Mouse (Mus musculus) limb, embryonic 14.5 days (tissue): ENCODE results near the gene Aftph. TPM values are rescaled to one million over a fixed set of nuclear protein-coding genes. Genes with fewer than 3 reads are reported as not detected.
A peak's percentile ranks its signal among the peaks of the same experiment; 100 is the strongest.

ENCODE experiments used
- ATAC-seq: fragments of 200-750 bp; cut with Nextera tagmentation; 2 replicates; pipeline ENCODE4 v1.8.0; 2017; ENCODE audit warnings: low read depth, moderate number of reproducible peaks, moderate TSS enrichment; ENCODE audit not compliant: low FRiP score
- DNase-seq: peaks from one replicate; pipeline ENCODE4 v3.0.0-alpha.2; 2015; ENCODE audit warnings: low spot score
- H3K27ac ChIP-seq: fragments of 300-500 bp; sonication (generic); replicated peaks from 2 replicates; pipeline ENCODE4 v1.5.1; 2014; ENCODE audit warnings: low read depth, mild to moderate bottlenecking, low read length, moderate library complexity, mixed read lengths
- H3K27me3 ChIP-seq: fragments of 300-500 bp; sonication (generic); 2 replicates; pipeline ENCODE4 v1.6.1; 2014; ENCODE audit warnings: low read length, mixed read lengths; ENCODE audit not compliant: control insufficient read depth, insufficient read depth
- H3K36me3 ChIP-seq: fragments of 300-500 bp; sonication (generic); 2 replicates; pipeline ENCODE4 v1.6.1; 2014; ENCODE audit warnings: mild to moderate bottlenecking, low read length, moderate library complexity, mixed read lengths; ENCODE audit not compliant: control insufficient read depth, insufficient read depth
- H3K4me1 ChIP-seq: fragments of 300-500 bp; sonication (generic); 2 replicates; pipeline ENCODE4 v1.6.1; 2014; ENCODE audit warnings: antibody characterized with exemption, low read length, mixed read lengths; ENCODE audit not compliant: control insufficient read depth, insufficient read depth
- H3K4me2 ChIP-seq: fragments of 300-500 bp; sonication (generic); replicated peaks from 2 replicates; pipeline ENCODE4 v1.6.1; 2014; ENCODE audit warnings: low read depth, mild to moderate bottlenecking, low read length, moderate library complexity; ENCODE audit not compliant: severe bottlenecking
- H3K4me3 ChIP-seq: fragments of 300-500 bp; sonication (generic); replicated peaks from 2 replicates; pipeline ENCODE4 v1.5.1; 2014; ENCODE audit warnings: low read length
- H3K9ac ChIP-seq: fragments of 300-500 bp; sonication (generic); 2 replicates; pipeline ENCODE4 v1.6.1; 2014; ENCODE audit warnings: mild to moderate bottlenecking, low read depth, low read length, moderate library complexity; ENCODE audit not compliant: severe bottlenecking
- H3K9me3 ChIP-seq: fragments of 300-500 bp; sonication (generic); 2 replicates; pipeline ENCODE4 v1.6.1; 2016; ENCODE audit warnings: low read length; ENCODE audit not compliant: control insufficient read depth
- POLR2A ChIP-seq: fragments of 200-500 bp; IDR thresholded peaks from 2 replicates; pipeline ENCODE4 v1.8.0; 2012; ENCODE audit warnings: inconsistent platforms, mild to moderate bottlenecking, moderate library complexity, borderline replicate concordance; ENCODE audit not compliant: insufficient read depth, insufficient read length; ENCODE audit errors: extremely low read depth
- WGBS: fragments of 180-500 bp; shearing (Covaris S2); extraction: QIAGEN DNeasy Blood & Tissue Kit; methylation state at CpG from one replicate; pipeline ENCODE4 v1.1.7; 2014; 5-methylcytosine and 5-hydroxymethylcytosine counted together
- polyA plus RNA-seq, 2 experiments: library from polyadenylated mRNA; depleted of rRNA in 1 of 2; stranded (reverse) in 1 of 2; unstranded in 1 of 2; fragments of >200 nt; fragmentation: Nextera tagmentation in 1 of 2; extraction: Ambion mirVana in 1 of 2; gene quantifications; 2 replicates each; pipeline versions ENCODE4 v1.2.1 to v1.2.3; 2012 to 2014

Aftph gene
- polyA plus RNA-seq, 2 experiments: 19.8 to 33.1 TPM

DNA sequence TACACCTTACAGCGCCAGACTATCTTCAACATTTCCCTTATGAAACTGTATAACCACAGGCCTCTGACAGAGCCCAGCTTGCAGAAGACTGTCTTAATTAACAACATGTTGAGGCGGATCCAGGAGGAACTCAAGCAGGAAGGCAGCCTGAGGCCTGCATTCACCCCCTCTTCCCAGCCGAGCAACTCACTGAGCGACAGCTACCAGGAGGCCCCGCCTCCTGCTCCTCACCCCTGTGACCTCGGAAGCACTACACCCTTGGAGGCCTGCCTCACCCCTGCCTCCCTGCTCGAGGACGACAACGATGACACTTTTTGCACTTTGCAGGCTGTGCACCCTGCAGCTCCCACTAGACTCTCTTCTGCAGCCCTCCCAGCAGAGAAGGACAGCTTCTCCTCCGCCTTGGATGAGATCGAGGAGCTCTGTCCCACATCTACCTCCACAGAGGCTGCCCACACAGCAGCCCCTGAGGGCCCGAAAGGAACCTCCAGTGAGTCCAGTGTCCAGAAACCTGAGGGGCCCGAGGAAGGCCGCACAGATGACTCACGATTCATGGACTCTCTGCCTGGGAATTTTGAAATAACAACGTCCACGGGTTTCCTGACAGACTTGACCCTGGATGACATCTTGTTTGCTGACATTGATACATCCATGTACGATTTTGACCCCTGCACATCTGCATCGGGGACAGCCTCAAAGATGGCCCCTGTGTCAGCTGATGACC is 93.3 kb downstream of the Aftph start:
- Histone ChIP-seq H3K9ac (0 out of 2 replicates have a peak overlapping the region, but pooled peaks have one; percentile 4), H3K4me1 (peaks cover 52% of the 10 kb centered on the region), H3K9me3 (no peaks in the 10 kb centered on the region), H3K27ac (no peak overlapping the region; the same call in 1 of the 2 replicates), H3K36me3 (peaks cover 14% of the 10 kb centered on the region), H3K4me2 (no peak overlapping the region), H3K27me3 (no peaks in the 10 kb centered on the region), H3K4me3 (no peak overlapping the region)
- no peak for TF ChIP-seq POLR2A
- DNase-seq: no peak
- WGBS: 45% methylated on average over 19 of the region's 19 CpGs
- ATAC-seq: 0 out of 2 replicates have a peak, but pooled peaks have one; percentile 23

DNA sequence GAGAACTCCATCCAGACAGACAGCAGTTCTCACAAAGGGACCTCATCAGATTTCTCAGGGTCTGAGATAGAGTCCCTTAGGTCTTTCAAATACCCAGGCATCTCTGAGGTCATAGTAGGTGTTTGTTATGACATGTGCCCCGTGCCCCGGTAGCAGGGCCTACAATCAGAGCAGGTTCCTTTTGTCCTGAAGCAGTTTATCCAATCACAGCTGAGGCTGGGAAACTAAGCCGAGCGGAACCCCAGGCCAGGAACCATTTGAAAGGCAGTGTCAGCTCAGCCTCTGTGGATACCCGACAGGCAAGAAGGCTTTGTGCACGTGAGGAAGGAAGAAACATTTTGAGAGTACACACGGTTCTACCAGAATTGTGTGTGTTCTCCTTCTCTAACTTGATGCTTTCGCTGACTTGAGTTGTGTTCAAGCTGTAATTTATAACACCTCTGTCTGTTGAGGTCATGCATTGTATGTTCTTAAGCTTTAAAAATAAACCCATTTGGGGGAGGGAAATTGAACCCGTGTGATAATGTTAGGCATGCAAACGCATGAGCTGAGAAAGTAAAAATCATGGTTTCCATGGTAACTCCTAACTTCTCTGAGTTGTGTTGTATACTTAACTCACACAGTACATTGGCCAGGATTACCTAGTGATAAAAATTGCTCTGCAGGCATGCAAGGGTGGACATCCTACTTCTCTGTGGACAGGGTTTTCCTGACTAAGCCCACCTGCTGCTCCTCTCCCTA is 94.2 kb downstream of the Aftph start:
- H3K4me3 ChIP-seq: no peak overlapping the region
- no peaks in the 10 kb centered on the region for H3K27me3 ChIP-seq
- TF ChIP-seq POLR2A: no peak
- no peak overlapping the region for H3K9ac ChIP-seq
- 53% methylated on average over 10 of the region's 10 CpGs for WGBS
- DNase-seq (no peak), ATAC-seq (no peak)
- H3K27ac ChIP-seq: no peak overlapping the region; the same call in 1 of the 2 replicates
- H3K9me3 ChIP-seq: no peaks in the 10 kb centered on the region
- peaks cover 52% of the 10 kb centered on the region for H3K4me1 ChIP-seq
- no peak overlapping the region for H3K4me2 ChIP-seq
- peaks cover 14% of the 10 kb centered on the region for H3K36me3 ChIP-seq

DNA sequence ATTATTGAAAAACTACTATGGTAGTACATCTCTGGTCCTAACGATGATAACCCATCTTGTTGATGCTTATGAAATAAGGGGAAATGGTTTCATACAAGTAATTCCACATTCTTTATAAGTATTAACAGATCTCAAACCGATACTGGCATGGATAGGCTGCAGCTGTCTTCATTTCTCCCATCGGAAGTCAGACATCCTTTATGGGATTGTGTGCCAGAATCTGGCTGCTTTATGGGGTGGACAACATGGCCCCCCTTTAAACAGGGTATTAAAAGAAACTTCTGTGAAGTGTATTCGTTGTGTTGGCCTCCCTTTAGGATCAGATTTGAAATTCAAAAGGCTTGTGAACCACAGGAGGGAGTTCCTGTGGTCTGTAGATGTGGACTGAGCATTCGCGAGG is 95.2 kb downstream of the Aftph start:
- Histone ChIP-seq H3K27ac (no peak overlapping the region), H3K4me3 (no peak overlapping the region), H3K4me2 (no peak overlapping the region), H3K36me3 (peaks cover 14% of the 10 kb centered on the region), H3K4me1 (peaks cover 47% of the 10 kb centered on the region), H3K27me3 (no peaks in the 10 kb centered on the region), H3K9ac (no peak overlapping the region), H3K9me3 (no peaks in the 10 kb centered on the region)
- 24% methylated on average over 6 of the region's 6 CpGs for WGBS
- DNase-seq (no peak), ATAC-seq (no peak)
- TF ChIP-seq POLR2A: no peak

DNA sequence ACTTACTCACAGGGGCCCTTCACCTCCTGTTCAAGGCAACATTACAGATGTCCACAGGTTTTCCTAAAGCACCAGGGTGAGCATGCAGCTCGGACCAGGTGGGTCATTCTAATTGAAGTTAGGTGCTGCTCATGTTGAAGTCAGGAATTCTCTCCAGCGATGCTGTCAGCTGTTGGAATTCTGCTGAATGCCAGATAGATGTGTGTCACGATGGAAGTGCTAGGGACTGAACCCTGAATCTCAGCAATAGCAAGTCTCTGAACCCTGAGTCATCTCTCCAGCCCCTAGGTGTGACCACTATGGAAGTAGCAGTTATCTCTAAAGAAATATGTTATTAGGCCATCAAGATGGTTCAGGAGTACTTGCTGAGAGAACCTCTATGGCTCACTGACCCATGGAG is 95.9 kb downstream of the Aftph start:
- TF ChIP-seq POLR2A: no peak
- Histone ChIP-seq H3K4me1 (peaks cover 48% of the 10 kb centered on the region), H3K27me3 (no peaks in the 10 kb centered on the region), H3K4me2 (no peak overlapping the region), H3K36me3 (peaks cover 14% of the 10 kb centered on the region), H3K9ac (no peak overlapping the region), H3K4me3 (no peak overlapping the region), H3K27ac (no peak overlapping the region), H3K9me3 (no peaks in the 10 kb centered on the region)
- DNase-seq (no peak), ATAC-seq (no peak)
- 60% methylated on average over 3 of the region's 3 CpGs for WGBS

DNA sequence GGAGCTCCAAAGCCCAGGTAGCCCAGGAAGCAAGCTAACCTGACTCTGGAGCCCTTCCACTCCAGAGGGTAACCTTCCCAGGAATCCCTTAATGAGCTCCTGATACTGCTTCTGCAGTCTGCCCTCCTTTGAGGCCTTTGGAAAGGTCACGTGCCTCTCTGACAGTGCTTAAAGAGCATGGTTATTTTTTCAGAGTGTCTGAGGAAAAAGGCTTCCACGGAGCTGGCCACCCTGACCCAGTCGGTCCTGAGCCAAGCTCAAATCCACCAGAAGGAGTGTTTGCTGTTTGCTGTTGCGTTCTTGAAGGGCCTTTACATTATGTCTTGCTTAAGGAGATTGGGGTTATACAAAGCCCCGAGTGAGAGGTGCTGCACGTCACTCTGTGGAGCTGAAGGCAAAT is 96.5 kb downstream of the Aftph start:
- no peak for ATAC-seq
- Histone ChIP-seq H3K4me1 (peaks cover 53% of the 10 kb centered on the region), H3K27me3 (no peaks in the 10 kb centered on the region), H3K9me3 (no peaks in the 10 kb centered on the region), H3K4me2 (no peak overlapping the region), H3K9ac (no peak overlapping the region), H3K36me3 (peaks cover 10% of the 10 kb centered on the region), H3K4me3 (no peak overlapping the region), H3K27ac (no peak overlapping the region)
- 49% methylated on average over 6 of the region's 6 CpGs for WGBS
- TF ChIP-seq POLR2A: no peak
- no peak for DNase-seq
